Mouse (Mus musculus): ENCODE measurements around the gene Ripor1. TPM values are rescaled to one million over a fixed set of nuclear protein-coding genes. Genes with fewer than 3 reads are reported as not detected.
A peak's percentile ranks its signal among the peaks of the same experiment; 100 is the strongest.

Gene Ripor1
- total and polyA plus RNA-seq, 3 experiments: 8.0 to 179 (median 150) TPM

DNA sequence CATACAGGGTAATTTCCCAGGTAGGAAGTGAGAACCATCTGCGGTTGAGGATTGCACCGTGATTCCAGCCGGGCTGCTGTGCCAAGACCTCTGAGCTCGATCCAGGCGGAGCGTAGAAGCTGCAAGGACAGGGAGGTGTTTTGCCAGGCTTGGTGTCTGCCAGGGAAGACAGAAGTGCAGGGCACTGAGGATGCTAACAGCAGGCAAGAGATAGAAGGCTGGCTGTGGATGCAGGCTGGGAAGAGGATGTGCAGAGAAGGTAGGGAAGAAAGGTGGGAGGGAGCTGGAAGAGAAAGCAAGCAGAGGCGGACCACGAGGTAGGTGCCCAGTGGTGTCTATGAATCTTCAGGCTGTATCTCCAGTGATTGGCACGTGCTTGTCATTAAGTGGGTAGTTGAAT, 6.8 kb downstream of the Ripor1 start:
- peak overlapping the region; percentile 64; the same call in 1 of the 2 replicates for H3K4me3 ChIP-seq (ENCODE audit: low read depth, low read length)

DNA sequence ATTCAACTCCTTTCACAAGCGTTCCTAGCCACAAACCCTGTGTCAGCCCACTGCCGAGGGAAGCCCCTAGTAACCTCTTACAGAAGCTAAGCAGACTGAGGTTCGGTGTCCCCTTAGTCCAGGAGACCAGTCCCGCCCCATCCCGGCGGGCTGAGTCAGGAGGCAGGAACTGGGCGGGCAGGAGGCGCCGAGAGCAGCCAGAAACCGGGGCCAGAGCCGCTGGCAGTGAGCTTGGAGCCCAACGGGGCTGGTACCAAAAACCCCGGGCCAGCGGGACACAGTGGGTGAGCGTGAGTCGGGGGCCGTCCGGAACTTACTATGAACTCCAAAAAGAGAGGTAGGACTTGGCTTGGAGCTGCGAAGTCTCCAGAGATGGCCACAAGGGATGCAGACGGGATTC, 8.0 kb downstream of the Ripor1 start:
- Histone ChIP-seq H3K4me1 (ENCODE audit: insufficient read depth, low read depth, low read length) (peaks cover 98% of the 10 kb centered on the region), H3K36me3 (replicated peaks) (peaks cover 83% of the 10 kb centered on the region), H3K4me3 (ENCODE audit: low read depth, low read length) (peak overlapping the region; percentile 67; the same call in 1 of the 2 replicates), H3K9me3 (replicated peaks) (no peaks in the 10 kb centered on the region), H3K27me3 (ENCODE audit: insufficient read depth, low read length) (no peaks in the 10 kb centered on the region)
- TF ChIP-seq CTCF (IDR thresholded peaks at IDR 0.05; ENCODE audit: low read depth, low read length) (no peak), GATA1 (IDR thresholded peaks at IDR 0.05; ENCODE audit: borderline replicate concordance, low read length) (no peak), POLR2AphosphoS5 (IDR thresholded peaks at IDR 0.05; ENCODE audit: insufficient replicate concordance, low read depth, low read length) (no peak), TAL1 (conservative IDR thresholded peaks at IDR 0.05; ENCODE audit: low read depth, low read length) (no peak), GATA2 (IDR thresholded peaks at IDR 0.05; ENCODE audit: borderline replicate concordance, low read depth, low read length) (no peak)
- DNase-seq (ENCODE audit: low spot score) (no peak), ATAC-seq (ENCODE audit: extremely low read depth, insufficient number of reproducible peaks, low FRiP score, poor library complexity, severe bottlenecking) (no peak)

More for the DNA sequence above, 6.8 kb downstream of the Ripor1 start:
- ATAC-seq (ENCODE audit: extremely low read depth, insufficient number of reproducible peaks, low FRiP score, poor library complexity, severe bottlenecking) (no peak), DNase-seq (ENCODE audit: low spot score) (no peak)
- no peak for TF ChIP-seq TAL1 (conservative IDR thresholded peaks at IDR 0.05; ENCODE audit: low read depth, low read length)
- TF ChIP-seq CTCF (IDR thresholded peaks at IDR 0.05; ENCODE audit: low read depth, low read length): no peak
- no peak for TF ChIP-seq GATA1 (IDR thresholded peaks at IDR 0.05; ENCODE audit: borderline replicate concordance, low read length)
- no peak for TF ChIP-seq POLR2AphosphoS5 (IDR thresholded peaks at IDR 0.05; ENCODE audit: insufficient replicate concordance, low read depth, low read length)
- Histone ChIP-seq H3K4me1 (ENCODE audit: insufficient read depth, low read depth, low read length) (peaks cover 97% of the 10 kb centered on the region), H3K27me3 (ENCODE audit: insufficient read depth, low read length) (no peaks in the 10 kb centered on the region), H3K9me3 (replicated peaks) (no peaks in the 10 kb centered on the region), H3K36me3 (replicated peaks) (peaks cover 82% of the 10 kb centered on the region)

DNA sequence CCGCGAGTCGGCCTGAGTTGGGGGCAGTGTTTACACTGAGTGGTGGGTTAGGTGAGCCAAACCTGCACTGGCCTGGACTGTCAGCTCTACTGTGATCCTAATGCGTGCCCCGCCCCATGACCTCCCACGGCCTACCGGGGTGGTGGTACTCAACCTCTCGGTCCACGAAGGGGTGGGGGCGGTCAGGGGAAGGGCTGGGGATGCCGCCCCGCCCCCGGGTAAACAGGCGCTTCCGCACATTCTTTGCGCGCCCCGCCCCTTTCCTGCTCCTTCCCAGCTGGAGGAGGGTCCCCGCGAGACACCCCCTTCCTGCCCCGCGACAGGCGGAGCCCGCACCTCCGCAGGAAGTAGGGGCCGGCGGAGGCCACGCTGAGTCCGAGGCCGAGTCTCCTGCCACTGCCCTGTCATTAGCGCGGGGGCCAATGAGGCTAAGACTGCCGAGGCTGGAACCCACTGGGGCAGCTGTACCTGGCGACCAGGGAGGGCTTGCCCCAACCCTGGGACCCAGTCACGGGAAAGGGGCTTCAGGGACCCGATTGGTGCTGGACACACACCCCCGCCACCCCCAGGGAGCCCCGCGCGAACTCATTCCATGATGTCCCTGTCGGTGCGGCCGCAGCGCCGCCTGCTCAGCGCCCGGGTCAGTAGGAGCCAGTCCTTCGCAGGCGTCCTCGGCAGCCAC, 8.9 kb downstream of the Ripor1 start:
- Histone ChIP-seq H3K36me3 (replicated peaks) (peaks cover 88% of the 10 kb centered on the region), H3K9me3 (replicated peaks) (no peaks in the 10 kb centered on the region), H3K4me1 (ENCODE audit: insufficient read depth, low read depth, low read length) (peaks cover 98% of the 10 kb centered on the region), H3K4me3 (ENCODE audit: low read depth, low read length) (peak overlapping the region; percentile 63; the same call in 1 of the 2 replicates), H3K27me3 (ENCODE audit: insufficient read depth, low read length) (no peaks in the 10 kb centered on the region)
- no peak for ATAC-seq (ENCODE audit: extremely low read depth, insufficient number of reproducible peaks, low FRiP score, poor library complexity, severe bottlenecking)
- TF ChIP-seq TAL1 (conservative IDR thresholded peaks at IDR 0.05; ENCODE audit: low read depth, low read length): no peak
- no peak for TF ChIP-seq GATA2 (IDR thresholded peaks at IDR 0.05; ENCODE audit: borderline replicate concordance, low read depth, low read length)
- DNase-seq (ENCODE audit: low spot score): no peak

DNA sequence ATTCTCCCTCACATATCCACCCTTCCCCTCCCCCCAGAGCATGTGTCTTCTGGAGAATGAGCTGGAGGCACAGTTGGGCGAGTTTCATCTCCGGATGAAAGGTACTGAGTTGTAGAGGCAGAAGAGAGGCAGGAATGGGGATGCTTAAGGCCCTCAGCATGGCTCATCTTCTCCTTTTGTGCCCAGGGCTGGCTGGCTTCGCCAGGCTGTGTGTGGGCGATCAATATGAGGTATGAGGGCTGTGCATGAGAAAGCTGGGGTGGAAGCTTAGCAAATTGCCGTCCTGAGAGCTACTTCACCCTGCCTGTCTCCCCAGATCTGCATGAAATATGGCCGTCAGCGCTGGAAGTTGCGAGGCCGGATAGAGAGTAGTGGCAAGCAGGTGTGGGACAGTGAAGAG, 10.9 kb downstream of the Ripor1 start:
- no peak for ATAC-seq (ENCODE audit: extremely low read depth, insufficient number of reproducible peaks, low FRiP score, poor library complexity, severe bottlenecking)
- DNase-seq (ENCODE audit: low spot score): no peak
- no peaks in the 10 kb centered on the region for H3K9me3 ChIP-seq (replicated peaks)
- peaks cover 99% of the 10 kb centered on the region for H3K36me3 ChIP-seq (replicated peaks)
- TF ChIP-seq GATA2 (IDR thresholded peaks at IDR 0.05; ENCODE audit: borderline replicate concordance, low read depth, low read length) (no peak), POLR2AphosphoS5 (IDR thresholded peaks at IDR 0.05; ENCODE audit: insufficient replicate concordance, low read depth, low read length) (no peak), TAL1 (conservative IDR thresholded peaks at IDR 0.05; ENCODE audit: low read depth, low read length) (no peak), CTCF (IDR thresholded peaks at IDR 0.05; ENCODE audit: low read depth, low read length) (no peak), GATA1 (IDR thresholded peaks at IDR 0.05; ENCODE audit: borderline replicate concordance, low read length) (no peak)
- peaks cover 98% of the 10 kb centered on the region for H3K4me1 ChIP-seq (ENCODE audit: insufficient read depth, low read depth, low read length)
- H3K4me3 ChIP-seq (ENCODE audit: low read depth, low read length): no peak overlapping the region
- no peaks in the 10 kb centered on the region; the same call in 1 of the 2 replicates for H3K27me3 ChIP-seq (ENCODE audit: insufficient read depth, low read length)

DNA sequence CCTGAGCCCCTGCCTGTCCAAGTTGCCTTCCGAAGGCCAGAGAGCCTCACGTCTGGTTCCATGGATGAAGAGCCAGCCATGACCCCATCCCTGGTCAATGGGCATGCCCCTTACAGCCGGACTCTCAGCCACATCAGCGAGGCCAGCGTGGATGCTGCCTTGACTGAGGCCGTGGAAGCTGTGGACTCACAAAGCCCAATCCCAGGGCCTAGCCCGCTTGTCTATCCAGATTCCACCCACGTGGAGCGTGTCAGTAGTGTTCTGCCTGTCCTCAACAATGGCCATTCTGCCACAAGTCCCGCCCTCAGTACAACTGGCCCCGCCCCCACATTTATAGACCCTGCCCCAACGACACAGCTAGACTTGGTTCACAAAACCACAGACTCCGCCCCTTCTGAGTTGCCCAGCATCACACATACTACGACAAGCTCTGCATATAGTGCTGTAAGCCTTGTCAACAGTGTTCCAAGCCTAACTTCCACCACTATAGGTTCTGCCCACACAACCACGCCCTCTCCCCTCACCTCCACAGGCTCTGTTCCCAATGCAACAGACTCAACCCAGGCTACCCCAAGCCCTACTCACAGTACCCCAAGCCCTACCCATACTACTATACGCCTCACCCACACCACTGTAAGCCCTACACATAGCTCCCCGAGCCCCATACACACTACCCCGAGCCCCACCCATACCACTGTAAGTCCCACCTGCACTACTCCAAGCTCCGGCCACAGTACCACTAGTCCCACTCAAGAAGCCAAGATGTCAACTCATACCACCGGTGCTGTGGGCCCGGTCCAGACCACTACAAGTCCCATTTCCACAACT, 12.6 kb downstream of the Ripor1 start:
- TF ChIP-seq GATA2 (IDR thresholded peaks at IDR 0.05; ENCODE audit: borderline replicate concordance, low read depth, low read length): no peak
- no peak for TF ChIP-seq CTCF (IDR thresholded peaks at IDR 0.05; ENCODE audit: low read depth, low read length)
- no peak for TF ChIP-seq POLR2AphosphoS5 (IDR thresholded peaks at IDR 0.05; ENCODE audit: insufficient replicate concordance, low read depth, low read length)
- no peak for TF ChIP-seq TAL1 (conservative IDR thresholded peaks at IDR 0.05; ENCODE audit: low read depth, low read length)
- no peak for TF ChIP-seq GATA1 (IDR thresholded peaks at IDR 0.05; ENCODE audit: borderline replicate concordance, low read length)
- peak overlapping the region; percentile 52; the same call in 1 of the 2 replicates for H3K4me3 ChIP-seq (ENCODE audit: low read depth, low read length)
- H3K36me3 ChIP-seq (replicated peaks): peaks cover 99% of the 10 kb centered on the region
- H3K27me3 ChIP-seq (ENCODE audit: insufficient read depth, low read length): no peaks in the 10 kb centered on the region; the same call in 1 of the 2 replicates
- ATAC-seq (ENCODE audit: extremely low read depth, insufficient number of reproducible peaks, low FRiP score, poor library complexity, severe bottlenecking) (no peak), DNase-seq (ENCODE audit: low spot score) (peak; percentile 54)
- peaks cover 98% of the 10 kb centered on the region for H3K4me1 ChIP-seq (ENCODE audit: insufficient read depth, low read depth, low read length)
- no peaks in the 10 kb centered on the region for H3K9me3 ChIP-seq (replicated peaks)

DNA sequence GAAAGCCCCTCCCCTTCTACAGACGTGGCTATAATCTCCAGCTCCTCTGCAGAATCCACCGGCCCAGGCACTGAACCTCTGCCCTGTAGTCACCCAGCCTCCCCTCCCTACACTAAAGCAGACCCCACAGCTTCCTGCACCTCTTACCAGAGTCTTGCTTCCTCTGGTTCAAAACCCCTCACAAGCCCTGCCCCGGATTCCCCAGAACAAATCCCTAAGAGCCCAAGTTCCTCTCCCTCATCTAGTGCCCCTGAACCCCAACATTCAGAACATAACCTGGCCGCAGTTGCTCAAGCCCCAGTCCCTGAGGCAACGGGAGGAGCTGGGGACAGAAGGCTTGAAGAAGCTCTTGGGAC, 13.2 kb downstream of the Ripor1 start:
- DNase-seq (ENCODE audit: low spot score) (no peak), ATAC-seq (ENCODE audit: extremely low read depth, insufficient number of reproducible peaks, low FRiP score, poor library complexity, severe bottlenecking) (no peak)
- no peaks in the 10 kb centered on the region; the same call in 1 of the 2 replicates for H3K27me3 ChIP-seq (ENCODE audit: insufficient read depth, low read length)
- no peaks in the 10 kb centered on the region for H3K9me3 ChIP-seq (replicated peaks)
- TF ChIP-seq GATA1 (IDR thresholded peaks at IDR 0.05; ENCODE audit: borderline replicate concordance, low read length): no peak
- TF ChIP-seq TAL1 (conservative IDR thresholded peaks at IDR 0.05; ENCODE audit: low read depth, low read length): no peak
- no peak for TF ChIP-seq GATA2 (IDR thresholded peaks at IDR 0.05; ENCODE audit: borderline replicate concordance, low read depth, low read length)
- no peak for TF ChIP-seq POLR2AphosphoS5 (IDR thresholded peaks at IDR 0.05; ENCODE audit: insufficient replicate concordance, low read depth, low read length)
- no peak for TF ChIP-seq CTCF (IDR thresholded peaks at IDR 0.05; ENCODE audit: low read depth, low read length)
- peaks cover 99% of the 10 kb centered on the region for H3K36me3 ChIP-seq (replicated peaks)
- no peak overlapping the region for H3K4me3 ChIP-seq (ENCODE audit: low read depth, low read length)
- H3K4me1 ChIP-seq (ENCODE audit: insufficient read depth, low read depth, low read length): peaks cover 98% of the 10 kb centered on the region

Data from G1E (cell line).